Mouse (Mus musculus) splenic B cell, adult 2 months (primary cell): Measurements from ENCODE around the gene Ankrd39.
A peak's percentile ranks its signal among the peaks of the same experiment; 100 is the strongest.

Experiments used
- DNase-seq: peaks from one replicate; pipeline ENCODE4 v3.0.0-alpha.2; 2011; ENCODE audit warnings: low read depth, low spot score
- H3K27me3 ChIP-seq: 2 replicates; pipeline ENCODE4 v1.6.1; 2012; ENCODE audit warnings: mild to moderate bottlenecking, low read length, moderate library complexity, mixed read lengths; ENCODE audit not compliant: control insufficient read depth, poor library complexity, insufficient read depth, severe bottlenecking
- H3K36me3 ChIP-seq: 2 replicates; pipeline ENCODE4 v1.6.1; 2012; ENCODE audit warnings: mild to moderate bottlenecking, low read length, moderate library complexity, mixed read lengths; ENCODE audit not compliant: control insufficient read depth, poor library complexity, insufficient read depth, severe bottlenecking

Gene Ankrd39

DNA sequence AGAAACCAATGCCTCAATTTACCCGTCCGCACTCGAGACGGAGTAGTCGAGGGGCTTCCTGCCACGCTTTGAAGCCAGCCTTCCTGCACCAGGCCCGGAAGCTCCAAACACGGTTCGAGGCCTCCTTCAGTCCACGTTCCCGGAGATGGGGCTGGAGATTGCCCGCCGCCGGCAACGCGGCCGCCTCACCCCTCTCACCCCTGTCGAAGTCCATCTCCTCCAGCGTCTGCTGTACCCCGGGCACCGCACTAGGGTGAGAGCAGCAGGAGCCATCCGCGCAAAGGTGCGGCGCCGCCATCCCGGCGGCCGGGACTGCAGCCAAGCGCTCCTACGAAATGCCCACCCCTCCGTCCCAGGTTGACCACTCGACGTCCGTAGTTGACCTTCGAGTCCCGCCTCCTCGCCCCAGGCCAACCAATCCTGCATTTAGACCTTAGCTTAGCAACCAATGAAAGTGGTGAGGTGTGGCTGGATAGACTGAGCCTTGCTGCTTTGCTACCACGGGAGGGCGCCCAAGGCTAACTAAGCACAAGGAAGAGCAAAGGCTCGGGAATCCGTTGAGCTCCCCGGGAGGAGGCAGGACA lies at the start of gene Ankrd39:
Ankrd39 (minus strand) TSS at position 558 of the 584 bp plus-strand sequence.
- DNase-seq: peak; percentile 98
- H3K36me3 ChIP-seq: 0 out of 2 replicates have a peak, but pooled peaks cover 1% of the 10 kb centered on the region
- H3K27me3 ChIP-seq: no peaks in the 10 kb centered on the region

GRCm38 (mm10) chr1:36596114-36596513 lies 48.9 kb upstream of the Ankrd39 start:
- H3K36me3 ChIP-seq: no peaks in the 10 kb centered on the region

GRCm38 (mm10) chr1:36595167-36595931 lies 48.1 kb upstream of the Ankrd39 start:
- no peaks in the 10 kb centered on the region for H3K27me3 ChIP-seq
- no peaks in the 10 kb centered on the region for H3K36me3 ChIP-seq
- no peak for DNase-seq

More at GRCm38 (mm10) chr1:36596114-36596513, 48.9 kb upstream of the Ankrd39 start:
- no peaks in the 10 kb centered on the region for H3K27me3 ChIP-seq
- no peak for DNase-seq

DNA sequence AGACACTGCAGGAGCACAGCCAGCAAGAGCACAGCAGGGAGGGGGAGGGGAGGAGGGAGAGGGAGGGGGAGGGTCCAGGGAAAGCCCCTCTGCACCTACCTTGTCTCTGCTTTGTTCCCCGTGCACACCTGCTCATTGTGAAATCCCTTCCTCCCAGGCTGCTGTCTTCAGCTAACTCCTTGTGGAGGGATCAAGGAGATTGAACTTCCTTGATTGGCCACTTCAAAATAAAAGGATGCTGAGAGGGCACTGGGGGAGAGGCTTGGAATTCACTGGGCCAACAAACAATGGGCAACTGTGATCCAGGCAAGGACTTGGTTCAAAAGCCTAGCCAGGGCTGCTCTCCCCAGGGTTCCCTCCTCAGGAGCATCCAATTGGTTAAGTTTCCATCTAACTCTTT lies 45.9 kb upstream of the Ankrd39 start:
- H3K36me3 ChIP-seq: no peaks in the 10 kb centered on the region
- DNase-seq: no peak
- no peaks in the 10 kb centered on the region for H3K27me3 ChIP-seq

DNA sequence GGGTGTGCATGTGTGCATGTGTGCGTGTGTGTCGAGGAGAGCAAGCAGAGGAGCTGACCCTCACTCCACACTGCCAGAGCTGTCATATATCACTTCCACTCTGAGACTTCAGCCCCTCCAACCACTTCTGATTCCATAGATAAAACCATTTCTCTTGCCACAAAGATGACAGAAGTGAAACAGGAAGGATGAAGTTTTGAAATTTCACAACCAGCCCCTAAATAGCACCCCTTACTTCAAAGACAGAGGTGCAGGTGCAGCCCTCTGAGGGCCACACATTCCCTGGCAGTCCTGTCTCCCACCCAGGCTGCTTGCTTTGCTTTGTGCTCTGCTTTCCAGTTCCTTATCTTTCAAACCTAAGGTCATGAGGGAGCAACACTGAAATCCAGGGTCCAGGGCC lies 44.2 kb upstream of the Ankrd39 start:
- no peak for DNase-seq
- no peaks in the 10 kb centered on the region for H3K36me3 ChIP-seq

DNA sequence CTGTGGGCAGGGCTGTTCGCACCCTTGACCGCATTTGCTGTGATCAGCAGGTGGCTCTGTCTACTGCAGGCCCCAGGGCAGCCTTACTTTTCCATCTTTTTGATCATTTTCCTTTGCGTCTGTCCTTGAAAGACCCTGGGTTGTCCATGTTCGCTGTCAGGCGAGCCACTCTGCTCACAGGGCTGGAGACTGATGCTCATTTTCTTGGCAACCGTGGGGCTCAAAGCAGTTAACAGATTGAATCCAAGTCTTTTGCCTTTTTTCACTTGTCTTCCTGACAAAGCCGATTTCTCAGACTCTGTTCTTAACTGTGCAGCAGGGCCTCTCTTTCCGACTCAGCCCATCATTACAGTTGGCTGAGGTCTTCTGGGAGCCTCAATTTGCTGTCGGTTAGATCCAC lies 43.4 kb upstream of the Ankrd39 start:
- no peaks in the 10 kb centered on the region for H3K36me3 ChIP-seq
- DNase-seq: no peak
- H3K27me3 ChIP-seq: no peaks in the 10 kb centered on the region

More for the DNA sequence above, 44.2 kb upstream of the Ankrd39 start:
- no peaks in the 10 kb centered on the region for H3K27me3 ChIP-seq

- H3K27me3 ChIP-seq: no peaks in the 10 kb centered on the region
- no peak for DNase-seq
These were observed 42.2 kb upstream of the Ankrd39 start for GRCm38 (mm10) chr1:36589486-36589885.

GRCm38 (mm10) chr1:36588476-36589450 lies 41.5 kb upstream of the Ankrd39 start:
- no peaks in the 10 kb centered on the region for H3K36me3 ChIP-seq
- H3K27me3 ChIP-seq: no peaks in the 10 kb centered on the region
- DNase-seq: no peak

More at GRCm38 (mm10) chr1:36589486-36589885, 42.2 kb upstream of the Ankrd39 start:
- H3K36me3 ChIP-seq: no peaks in the 10 kb centered on the region

GRCm38 (mm10) chr1:36587860-36588259 lies 40.6 kb upstream of the Ankrd39 start:
- H3K27me3 ChIP-seq: no peaks in the 10 kb centered on the region
- DNase-seq: no peak
- H3K36me3 ChIP-seq: no peaks in the 10 kb centered on the region

DNA sequence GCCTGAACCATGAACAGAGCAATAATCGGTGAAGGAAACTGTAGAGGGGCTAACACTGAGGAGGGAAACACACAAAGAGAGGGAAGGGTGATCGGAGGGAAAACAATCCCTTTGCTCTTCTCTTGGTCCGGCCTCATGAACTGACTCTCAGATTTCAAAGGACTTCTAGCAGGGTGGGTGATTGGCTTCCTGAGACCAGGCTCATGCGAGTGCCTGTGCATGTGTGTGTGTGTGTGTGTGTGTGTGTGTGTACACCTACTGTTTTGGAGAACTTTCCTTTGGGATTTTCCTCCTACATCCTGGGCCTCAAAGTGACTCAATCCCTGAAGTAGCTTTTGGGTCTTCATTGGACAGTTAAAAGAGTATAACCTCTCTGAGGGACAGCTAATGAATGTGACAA lies 39.0 kb upstream of the Ankrd39 start:
- H3K36me3 ChIP-seq: no peaks in the 10 kb centered on the region
- DNase-seq: no peak
- H3K27me3 ChIP-seq: no peaks in the 10 kb centered on the region

GRCm38 (mm10) chr1:36583408-36584116 lies 36.3 kb upstream of the Ankrd39 start:
- DNase-seq: no peak
- no peaks in the 10 kb centered on the region for H3K27me3 ChIP-seq
- no peaks in the 10 kb centered on the region for H3K36me3 ChIP-seq

DNA sequence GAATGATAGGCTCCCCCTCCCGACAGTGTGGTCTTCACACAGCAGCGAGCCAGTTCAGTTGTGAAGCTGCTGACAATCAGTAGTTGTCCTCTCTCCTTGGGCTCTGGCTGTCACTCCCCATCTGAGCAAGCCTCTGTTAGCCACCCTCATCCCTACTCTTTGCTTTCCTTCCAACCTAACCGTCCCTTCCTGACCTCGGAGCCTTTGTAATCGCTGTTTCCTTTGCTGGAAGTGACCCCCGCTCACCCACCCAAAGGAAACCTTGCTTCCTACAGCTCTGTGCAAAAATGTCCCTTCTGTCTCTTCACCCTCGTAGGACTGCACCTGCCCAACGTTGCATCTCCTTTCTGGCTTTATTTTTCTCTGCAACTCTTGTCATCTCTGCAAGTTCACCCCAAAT lies 35.0 kb upstream of the Ankrd39 start:
- Histone ChIP-seq H3K36me3 (no peaks in the 10 kb centered on the region), H3K27me3 (no peaks in the 10 kb centered on the region)
- no peak for DNase-seq

DNA sequence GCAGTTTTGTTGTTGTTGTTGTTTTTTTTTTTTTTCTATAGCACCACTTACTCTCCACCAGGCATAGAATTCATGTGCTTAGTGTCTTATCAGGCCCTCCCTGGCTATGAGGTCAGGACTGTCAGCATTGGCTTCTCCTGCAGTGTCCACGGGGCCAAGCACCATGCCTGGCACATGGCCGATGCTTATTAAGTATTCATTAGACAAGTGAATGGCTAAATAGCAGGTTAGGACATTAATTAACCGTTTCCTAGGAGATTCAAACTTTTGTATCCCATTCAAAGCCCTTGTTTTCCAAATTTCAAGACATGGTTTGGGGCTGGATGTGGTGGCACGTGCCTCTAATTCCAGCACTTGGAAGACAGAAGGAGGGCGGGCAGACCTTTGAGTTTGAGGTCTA lies 34.0 kb upstream of the Ankrd39 start:
- no peak for DNase-seq
- H3K36me3 ChIP-seq: no peaks in the 10 kb centered on the region
- H3K27me3 ChIP-seq: no peaks in the 10 kb centered on the region
